Mouse (Mus musculus) WW6 (cell line): ENCODE measurements around the gene Otub2.
"Not testable (repeated sequence)": the region's sequence is repeated elsewhere in the genome, so short reads cannot be mapped to it uniquely, and the experiment has no call there.

ENCODE experiments used
- DNase-seq: peaks from one replicate; pipeline ENCODE4 v3.0.0-alpha.2; 2013; ENCODE audit warnings: low read depth, low spot score

The Otub2 gene

DNA sequence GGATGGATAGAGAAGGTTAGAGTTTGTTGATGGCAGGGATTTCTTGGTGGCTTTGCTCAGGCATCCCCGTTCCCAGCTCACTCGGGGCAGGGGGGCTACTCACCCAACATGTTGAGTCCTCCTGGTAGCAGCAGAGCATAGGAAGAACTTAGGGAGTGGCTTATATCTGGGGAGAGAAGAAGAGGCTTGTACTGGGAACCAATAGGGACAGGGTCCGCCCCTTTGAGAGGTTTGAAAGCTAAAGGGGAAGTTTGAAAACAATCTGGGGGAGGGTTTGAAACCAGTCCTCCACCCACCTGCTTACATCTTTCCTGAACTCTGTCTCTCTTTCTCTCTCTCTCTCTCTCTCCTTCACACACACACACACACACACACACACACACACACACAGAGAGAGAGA lies 55.0 kb downstream of the Otub2 start, which contains the start of gene Ifi27l2a:
Ifi27l2a (minus strand) TSS at position 157 of the 400 bp plus-strand sequence.
- no peak for DNase-seq

GRCm38 (mm10) chr12:103444261-103444660 lies 55.8 kb downstream of the Otub2 start:
- not testable (repeated sequence) for DNase-seq

DNA sequence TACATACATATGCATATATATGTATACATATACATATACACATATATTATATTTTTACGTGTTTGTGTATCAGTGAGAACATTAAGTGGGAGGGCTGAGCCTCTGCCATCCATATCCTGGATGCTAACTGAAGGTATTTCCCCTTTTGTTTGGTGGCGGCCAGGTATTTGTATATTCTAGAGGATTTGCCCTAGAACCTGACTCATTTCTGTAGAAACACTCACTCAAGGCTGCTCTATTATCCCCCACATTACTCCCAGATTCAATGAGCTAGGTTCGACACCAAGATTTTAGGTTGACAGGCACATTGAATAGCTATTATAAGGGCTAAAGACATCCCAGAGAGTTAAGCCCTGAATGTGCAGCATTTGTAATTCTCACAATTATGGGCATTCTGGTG lies 56.6 kb downstream of the Otub2 start:
- DNase-seq: no peak

GRCm38 (mm10) chr12:103453361-103453760 lies 64.9 kb downstream of the Otub2 start:
- DNase-seq: no peak
